Mouse (Mus musculus) spleen, postnatal 36 days (tissue): ENCODE data around the gene Gm6121.
"Not testable (repeated sequence)": the region's sequence is repeated elsewhere in the genome, so short reads cannot be mapped to it uniquely, and the experiment has no call there.

Source experiments
- DNase-seq, 2 experiments: peaks; one replicate each; pipeline ENCODE4 v3.0.0; 2022; ENCODE audit warnings: low spot score in 2 of 2, mixed read lengths in 1 of 2

Gm6121 gene

GRCm38 (mm10) chrX:26935597-26935996, at the start of gene Gm6121:
Gm6121 (minus strand) TSS chrX:26935697.
- DNase-seq: not testable (repeated sequence)
